Mouse (Mus musculus): ENCODE measurements around the gene Tgfbr3l.

DNA sequence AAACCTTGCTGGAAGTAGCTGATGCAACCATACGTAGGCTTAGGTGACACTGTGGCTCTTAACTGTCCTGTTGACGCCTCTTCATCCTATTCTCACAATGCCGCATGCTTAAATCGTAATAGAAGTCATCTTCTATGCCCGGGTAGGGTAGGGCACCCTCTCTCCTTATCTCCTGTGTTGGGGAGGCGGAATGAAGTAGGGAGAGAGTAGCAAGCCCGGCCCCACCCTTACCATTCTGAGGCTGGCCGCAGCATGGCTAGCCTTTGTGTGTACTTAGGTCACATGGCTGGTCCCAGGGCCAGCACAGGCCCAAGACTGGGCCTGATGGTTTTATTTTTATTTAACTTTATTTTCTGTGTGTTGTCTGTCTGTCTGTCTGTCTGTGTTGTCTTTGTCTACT is 773 bp upstream of the Tgfbr3l start:
- no peak for TF ChIP-seq CTCF (IDR thresholded peaks at IDR 0.05; ENCODE audit: low read depth, low read length)
- no peak for TF ChIP-seq GATA1 (IDR thresholded peaks at IDR 0.05; ENCODE audit: borderline replicate concordance, low read length)
- TF ChIP-seq TAL1 (conservative IDR thresholded peaks at IDR 0.05; ENCODE audit: low read depth, low read length), result no peak
